Mouse (Mus musculus) layer of hippocampus, postnatal 36 days (tissue): ENCODE measurements around the gene Gpatch2l. TPM values are rescaled to one million over a fixed set of nuclear protein-coding genes. Genes with fewer than 3 reads are reported as not detected.

Source experiments
- DNase-seq, 2 experiments: peaks; one replicate each; pipeline ENCODE4 v3.0.0; 2022
- total RNA-seq, 2 experiments: library from RNA; stranded (reverse); gene quantifications; 2 replicates each; pipeline ENCODE4 v1.2.3; 2021

Gene Gpatch2l
- 10 to 100 TPM; 29.3 to 30.2 TPM for total RNA-seq

DNA sequence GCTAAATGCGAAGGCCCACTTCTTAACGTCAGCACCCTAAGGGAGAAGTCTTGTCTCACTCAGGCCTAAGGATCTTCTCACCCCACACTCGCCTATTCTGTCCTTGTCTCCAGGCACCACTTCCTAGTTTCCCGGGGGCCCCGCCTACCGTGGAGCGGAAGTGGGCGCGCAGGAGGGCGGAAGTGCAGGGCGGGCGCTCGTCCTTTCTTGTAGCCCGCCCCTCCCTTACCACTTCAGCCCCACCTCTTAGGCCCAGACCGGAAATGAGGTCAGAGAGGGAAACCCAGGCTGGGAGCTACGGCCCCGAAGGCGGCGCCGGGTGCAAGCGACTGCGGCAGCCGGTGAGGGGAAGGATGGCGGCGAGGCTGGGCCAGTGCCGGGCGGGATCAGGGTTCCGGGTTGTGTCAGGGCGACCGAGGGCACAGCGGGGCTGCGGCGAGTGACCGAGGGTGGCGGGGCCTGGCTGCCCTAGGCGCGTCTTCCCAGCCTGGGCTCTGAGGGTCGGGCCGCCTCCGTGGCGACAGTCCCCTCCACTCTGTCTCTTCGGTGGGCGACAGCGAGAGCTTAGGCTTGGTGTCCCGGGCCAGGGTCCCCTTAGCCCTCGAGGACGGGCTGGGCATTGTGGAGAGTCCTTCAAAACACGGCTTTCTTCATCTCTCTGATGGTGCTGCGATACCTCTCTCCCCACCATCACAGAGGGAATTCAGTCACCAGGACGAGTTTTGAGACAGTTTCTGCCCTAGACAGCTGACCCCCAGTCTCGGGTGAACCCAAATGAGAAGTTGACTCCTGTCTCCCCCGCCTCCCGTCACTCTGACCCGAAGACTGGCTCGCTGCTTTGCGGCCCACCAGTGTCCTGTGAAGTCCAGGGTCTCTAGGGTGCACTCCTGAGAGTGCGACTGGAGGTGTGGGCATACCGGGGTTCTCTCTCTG is at the start of gene Gpatch2l:
Gene Gpatch2l, plus strand, starts transcription at position 255 of the 933 bp plus-strand sequence.
- peak; percentile 95 to 96 for DNase-seq

DNA sequence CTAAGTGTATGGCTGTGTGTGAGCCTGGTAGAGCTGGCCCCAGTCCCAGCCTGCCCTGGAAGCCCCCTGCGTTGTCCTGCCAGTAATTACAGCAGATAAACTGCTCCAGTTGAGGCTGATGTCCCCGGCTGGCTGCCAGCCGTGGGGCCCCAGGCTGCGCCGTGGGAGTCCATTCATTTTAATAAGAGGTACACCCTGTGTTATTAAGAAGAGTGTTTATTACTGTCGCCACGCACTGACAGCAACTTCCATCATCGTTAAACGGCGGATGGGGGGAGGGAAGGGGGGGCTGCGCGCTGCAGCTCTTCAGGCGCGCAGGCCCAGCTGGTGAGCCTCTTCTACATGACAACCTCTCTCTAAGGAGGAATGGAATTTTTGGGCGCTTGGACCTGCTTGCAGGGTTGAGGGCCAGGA is 49.6 kb upstream of the Gpatch2l start:
- no peak for DNase-seq

DNA sequence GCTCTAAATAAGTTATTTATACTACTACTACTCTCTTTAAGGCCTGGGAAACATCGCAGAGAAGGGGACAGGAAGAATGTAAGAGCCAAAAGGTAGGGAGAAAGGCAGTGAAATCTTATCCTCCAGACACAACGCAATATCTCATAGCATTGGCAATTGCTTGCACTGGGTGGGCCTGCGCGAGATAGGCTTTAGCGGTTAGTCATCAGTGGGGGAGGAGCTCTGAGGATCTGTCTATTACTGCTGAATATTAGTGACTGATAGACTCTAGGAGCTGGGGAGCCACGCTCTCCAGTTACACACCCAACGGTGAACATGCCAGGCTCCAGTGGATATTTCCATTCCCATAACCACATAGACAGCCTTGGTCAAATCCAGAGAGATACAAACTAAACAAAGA is 44.7 kb upstream of the Gpatch2l start:
- no peak for DNase-seq

DNA sequence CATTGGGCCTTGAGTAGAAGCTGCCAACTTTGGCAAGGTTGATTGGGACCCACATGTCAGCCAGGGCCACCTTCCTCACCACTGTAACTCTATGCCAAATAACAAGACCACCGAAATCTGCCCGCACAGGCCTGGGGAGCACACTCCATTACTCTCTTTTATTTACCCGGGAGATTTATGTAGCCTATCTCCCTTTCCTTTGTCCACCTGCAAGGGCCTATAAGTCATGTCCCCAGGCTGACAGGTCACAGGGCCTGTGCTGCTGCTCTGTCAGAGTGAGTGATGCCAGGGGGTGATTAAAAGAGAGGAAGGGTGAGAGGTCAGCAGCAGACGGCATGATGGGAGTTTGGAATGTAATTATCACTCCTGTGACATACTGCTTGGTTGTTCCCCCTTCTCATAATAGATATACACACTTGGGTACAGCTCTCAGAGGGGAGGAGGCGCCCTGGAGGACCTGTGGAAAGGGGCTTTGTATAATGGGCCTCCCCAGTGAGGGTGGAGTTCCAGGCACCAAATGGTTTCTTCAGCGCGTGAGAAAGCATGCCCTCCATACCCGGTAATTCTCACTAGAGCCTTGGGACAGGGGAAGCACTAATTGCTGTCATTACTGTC is 38.1 kb upstream of the Gpatch2l start:
- DNase-seq = no peak

DNA sequence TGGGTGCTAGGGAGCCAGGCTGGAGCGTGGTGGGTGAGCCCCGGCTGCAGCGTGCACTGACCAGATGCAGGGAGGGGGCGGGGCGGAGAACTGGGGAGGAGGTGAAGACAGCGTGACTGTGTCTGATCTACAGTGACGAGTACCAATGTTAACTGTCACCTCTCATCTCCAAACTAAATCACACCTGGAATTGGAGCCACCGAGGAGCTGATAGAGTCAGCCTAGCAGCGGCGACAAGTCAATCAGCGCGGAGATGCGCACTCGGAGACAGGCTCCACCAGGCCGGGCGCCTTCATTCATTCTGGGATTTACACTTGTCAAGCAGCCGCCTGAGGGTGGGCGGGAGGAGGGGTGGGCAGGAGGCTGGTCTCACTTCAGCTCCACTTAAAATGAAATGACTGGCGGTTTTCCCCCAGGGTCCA is 30.5 kb upstream of the Gpatch2l start:
- DNase-seq = no peak

DNA sequence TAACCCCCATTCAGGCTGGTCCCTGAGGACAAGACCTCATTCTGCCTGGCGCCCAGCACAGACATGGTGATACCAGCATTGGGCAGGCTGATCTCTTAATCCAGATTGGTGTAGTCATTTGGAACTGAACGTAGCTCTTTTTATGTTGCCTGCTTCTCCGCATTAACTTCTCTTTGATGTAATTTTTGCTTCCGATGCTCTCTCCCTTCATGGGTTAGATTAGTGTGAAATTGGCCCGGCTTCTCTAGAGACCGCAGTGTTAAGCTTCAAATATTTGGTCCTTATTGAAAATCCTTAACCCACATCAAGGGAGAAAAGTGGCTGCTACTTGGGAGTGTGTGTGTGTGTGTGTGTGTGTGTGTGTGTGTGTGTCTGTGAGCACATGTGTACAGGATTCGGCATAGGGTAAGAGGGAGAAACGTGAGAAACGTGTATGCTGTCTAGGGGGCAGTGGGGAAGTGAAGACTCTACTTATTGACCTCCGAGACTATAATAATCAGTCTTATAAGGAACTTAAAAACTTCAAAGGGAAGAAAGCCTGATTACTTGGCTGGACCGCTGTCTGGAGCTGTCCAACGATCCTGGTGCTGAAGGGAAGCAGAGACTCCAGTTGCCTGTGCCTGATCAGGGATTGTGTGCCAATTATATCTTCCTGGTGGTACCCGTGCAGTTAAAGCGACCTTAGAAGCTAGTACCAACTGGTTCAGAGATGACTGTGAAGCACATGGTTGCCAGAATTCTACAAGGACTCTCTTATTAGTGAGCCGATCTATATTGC is 28.8 kb upstream of the Gpatch2l start:
- no peak for DNase-seq

DNA sequence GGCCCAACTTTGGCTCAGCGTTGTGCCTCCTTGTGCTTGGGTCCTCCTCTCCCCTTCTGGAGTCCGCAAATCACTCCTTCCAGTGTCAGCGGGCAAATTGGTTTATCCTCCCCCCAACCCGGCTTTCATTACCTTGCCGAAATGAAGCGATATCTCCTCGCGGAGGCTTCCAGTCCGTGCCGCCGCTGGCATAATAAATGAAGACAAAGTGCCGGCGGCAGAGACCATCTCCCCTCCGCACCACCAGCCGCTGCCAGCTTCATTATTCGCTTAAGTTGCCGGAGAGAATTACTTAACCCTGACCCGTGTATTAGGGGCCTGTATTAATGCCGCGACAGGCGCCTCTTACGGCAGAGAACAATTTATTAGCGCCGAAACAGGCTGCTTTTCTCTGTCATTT is 27.5 kb upstream of the Gpatch2l start:
- DNase-seq = no peak

DNA sequence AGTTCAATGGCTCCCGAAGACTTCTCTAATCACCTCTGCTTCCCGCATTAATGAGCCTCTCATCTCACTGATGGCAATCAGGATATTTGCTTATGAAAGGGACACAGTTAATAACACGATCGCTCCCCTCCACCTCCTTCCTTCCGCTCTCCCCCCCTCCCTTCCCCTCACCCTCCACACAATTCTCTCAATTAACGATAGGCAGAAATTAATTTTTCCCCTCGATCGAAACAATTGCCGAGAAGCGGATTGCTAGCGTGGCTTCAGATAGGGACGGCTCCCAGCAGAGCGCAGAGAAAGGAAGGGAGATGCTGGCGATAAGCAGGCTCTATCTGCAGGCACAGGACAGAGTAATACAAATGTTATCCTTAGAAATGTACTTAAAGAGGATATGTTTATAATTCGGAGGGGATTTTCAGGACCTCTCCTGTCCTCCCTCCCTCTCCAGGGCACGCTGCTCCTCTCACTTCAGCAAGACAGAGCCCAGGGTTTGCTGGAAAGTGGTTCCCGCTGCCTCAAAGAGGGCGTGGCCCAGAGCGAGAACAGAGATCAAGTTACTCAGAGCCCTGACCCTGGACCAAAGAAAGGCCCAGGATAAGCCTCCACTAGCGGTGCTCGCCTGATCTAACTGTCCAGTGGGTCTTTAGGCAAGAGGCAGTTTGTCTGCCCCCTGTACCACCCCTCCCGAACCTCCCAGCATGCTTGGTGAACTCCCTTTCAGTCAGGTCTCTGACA is 24.8 kb upstream of the Gpatch2l start:
- DNase-seq = no peak

DNA sequence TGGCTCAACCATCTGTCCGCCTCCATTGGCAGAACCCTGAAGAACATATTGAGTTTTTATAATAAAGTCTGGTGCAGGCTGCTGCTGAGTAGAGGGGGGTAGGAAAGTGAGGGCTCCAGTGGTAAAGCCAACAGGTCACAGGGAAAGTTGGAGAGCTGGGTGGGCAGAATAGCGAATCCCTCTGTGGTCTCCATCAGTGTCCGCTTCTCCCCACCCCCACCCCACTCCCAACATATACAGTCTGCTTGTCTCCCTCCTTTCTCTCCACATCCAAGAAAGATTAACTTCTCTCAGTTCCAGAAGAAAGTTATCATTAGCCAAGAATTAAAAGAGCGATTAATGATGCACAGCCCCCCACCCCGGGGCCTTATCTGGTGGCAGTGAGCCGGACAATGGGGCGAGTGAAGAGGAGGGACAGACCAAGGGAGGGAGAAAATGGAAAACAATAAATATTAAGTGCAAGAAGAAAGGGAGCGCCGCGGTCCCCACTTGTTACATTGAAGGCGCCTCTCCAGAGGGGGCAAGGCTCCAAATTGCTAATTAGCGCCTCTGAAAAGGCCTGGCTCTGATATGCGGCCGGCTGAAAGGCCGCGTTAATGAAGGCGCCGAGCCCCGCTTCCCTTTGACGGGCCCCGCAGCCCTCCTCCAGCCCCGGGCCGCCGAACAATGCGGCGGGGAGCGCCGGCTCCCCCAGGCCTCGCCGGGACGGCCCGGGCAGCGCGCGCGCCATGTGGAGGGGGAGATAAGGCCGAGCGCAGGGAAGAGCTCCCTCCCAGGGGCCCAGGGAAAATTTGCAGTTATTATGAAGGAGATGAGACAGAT is 21.2 kb upstream of the Gpatch2l start:
- DNase-seq = peak in 1 of 2 experiments; percentile 44

DNA sequence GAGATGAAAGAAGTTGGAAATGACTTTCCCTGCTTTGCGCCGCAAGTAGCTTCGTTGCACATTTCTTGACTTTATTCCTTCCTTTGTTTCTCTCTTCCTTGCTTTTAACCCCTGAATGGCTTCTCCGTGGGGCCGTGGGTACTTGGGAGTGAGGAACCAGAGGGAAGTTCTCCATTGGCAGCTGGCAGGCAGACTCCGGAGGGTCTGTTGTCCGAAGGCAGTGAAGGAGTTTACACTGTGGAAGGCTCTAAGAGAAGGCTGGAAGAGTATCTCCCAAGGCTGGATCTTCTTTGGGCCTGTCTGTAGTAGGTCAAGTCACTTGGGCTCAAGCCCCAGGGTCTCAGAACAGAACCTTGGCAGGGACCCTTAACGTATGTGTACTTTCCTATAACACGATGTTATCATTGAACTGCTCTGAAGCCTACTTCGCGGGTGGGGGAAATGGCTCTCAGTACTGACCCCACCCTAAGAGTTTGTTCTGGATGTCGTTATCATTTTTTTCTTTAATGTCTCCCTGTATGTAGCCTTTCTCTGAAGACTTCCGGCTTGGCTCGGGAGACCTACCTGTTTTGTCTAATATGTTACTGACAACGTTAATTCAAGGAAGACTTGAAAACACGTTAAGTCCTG is 20.5 kb upstream of the Gpatch2l start:
- DNase-seq = no peak

DNA sequence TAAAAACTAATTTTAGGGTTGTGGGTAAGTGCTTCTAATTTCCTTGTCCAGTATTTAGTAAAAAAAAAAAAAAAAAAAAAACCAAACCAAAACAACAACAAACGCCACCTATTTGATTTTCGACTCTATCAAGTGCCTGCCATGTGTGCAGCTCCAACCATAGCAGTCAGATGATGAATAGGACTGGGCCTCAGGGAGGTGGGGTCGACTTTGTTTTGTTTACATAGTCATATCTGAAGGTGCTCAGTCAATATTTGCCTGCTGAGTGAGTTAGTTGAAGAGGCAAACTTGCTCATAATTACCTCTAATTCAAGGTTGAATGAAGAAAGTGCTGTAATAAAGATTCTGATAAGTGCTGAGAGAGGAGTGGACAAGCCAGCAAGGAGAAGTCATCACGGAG is 7.4 kb upstream of the Gpatch2l start:
- DNase-seq = no peak

DNA sequence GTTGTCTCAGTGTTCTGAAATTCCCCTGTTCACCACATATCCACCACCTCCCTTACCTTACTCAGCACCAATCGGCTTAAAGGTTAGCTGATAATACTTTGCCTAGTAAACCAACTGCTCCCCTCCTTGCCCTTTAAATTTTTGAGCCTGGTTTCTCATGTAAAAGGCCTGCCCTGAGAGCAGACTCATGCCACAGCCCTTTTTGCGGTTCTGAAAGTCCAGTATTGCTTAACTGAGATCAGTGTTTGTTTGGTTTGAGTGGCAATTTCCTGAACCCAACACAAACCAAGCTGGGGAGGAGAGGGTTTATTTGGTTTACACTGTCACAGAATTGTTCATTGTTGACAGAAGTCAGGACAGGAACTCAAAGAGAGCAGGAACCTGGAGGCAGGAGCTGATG is 2.9 kb upstream of the Gpatch2l start:
- no peak for DNase-seq

DNA sequence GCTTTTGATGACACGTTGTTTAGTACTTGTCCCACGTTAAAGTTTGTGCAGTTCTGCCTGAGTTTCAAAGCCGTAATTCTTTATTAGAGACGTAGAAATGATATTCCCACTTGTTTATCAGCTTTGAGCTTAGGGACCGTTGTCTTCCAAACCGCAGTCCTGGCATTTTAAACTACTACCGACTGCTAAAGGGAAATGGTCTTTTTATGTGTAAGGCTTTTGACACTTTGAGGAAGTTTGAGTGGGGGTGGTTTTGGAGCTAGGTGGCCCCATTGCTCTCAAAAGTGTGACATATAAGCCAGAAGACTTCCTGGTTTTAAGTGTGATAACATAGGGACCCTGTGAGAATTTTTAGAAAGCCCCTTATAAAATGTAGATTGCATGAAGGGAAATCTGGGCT is 905 bp downstream of the Gpatch2l start:
- DNase-seq = no peak

DNA sequence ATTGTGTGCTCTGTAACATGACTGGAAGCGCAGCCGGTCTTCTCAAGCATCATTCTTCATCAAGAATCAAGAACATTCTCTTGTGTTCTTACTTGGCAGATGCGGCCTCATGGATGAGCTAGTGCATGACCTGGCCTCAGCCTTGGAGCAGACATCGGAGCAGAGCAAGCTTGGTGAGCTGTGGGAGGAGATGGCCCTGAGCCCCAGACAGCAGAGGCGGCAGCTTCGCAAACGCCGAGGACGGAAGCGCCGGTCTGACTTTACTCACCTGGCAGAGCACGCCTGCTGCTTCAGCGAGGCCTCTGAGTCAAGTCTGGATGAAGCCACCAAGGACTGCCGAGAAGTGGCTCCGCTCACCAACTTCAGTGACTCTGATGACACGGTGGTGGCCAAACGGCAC is 2.3 kb downstream of the Gpatch2l start:
- no peak for DNase-seq

DNA sequence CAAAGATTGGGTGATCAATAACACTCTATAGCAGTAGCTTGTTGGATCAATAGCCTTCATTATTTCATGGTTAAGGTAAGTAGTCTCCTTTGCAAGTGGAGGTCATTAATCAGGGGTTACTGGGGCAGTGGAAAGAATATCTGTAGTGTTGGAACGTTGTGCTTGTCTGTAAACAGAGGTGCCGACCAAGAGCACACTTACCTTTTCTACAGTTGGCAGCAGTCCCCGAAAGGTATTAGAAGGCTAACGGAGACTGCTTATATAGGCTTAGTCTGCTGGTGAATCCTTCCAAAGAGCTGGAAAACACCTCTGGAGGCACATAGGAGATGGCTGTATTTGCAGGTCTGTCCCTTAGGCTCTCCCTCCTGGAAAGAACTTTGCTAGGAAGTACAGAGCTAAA is 8.5 kb downstream of the Gpatch2l start:
- no peak for DNase-seq

DNA sequence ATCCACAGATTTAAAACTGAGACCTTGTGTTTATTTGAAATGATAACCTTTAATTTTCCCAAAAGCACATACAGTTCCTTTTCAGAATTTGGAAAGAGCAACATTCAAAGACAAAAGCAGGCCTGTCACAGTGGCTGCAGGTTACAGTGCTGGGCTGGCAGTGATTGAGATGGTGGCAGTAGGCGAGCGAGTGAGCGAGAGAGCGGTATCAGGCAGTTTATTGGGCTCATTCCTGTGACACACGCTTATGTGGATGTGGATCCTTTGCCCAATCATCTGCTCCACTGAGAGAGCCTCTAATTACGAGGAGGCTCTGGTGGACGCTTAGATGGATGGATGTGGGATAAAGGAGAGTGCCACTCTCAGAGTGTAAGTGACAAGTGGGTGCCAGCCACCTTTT is 13.3 kb downstream of the Gpatch2l start:
- no peak for DNase-seq

DNA sequence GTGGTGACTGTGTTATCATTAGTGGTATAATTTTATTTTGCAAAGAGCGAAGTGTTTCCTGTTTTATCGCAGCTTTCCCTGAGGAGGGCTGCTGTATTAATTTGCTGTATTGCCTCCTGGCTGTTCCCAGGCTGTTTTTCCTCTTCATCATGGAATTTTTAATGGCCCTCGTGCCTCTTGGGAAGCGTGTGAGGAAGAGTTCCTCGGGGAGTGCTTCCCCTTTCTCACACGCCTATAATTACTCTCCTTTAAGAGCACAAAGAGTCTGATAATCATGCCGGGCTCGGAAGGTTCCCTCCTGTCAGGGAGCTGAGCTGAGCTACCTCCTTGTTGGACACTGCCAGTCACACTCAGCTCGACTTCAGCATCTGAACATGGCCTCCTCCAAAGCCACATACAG is 30.0 kb downstream of the Gpatch2l start:
- no peak for DNase-seq

DNA sequence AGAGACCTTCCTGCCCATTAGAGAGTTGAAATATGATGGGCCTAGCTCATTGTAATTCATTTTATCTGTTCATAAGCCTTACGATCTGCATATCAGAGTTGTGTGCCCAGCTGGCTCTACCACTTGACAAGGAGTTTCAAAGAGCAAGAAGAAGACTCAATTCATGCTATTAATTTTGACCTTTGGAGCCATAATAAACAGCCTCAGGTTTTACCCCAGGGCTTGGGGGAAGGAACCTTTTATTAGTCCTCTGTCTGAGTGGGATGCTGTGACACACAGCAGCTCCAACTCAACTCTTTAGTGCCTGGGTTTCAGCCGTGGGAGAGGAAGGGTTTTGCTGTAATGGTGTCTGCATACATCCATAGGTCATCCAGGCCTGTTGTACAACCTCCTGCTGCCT is 32.6 kb downstream of the Gpatch2l start:
- no peak for DNase-seq

DNA sequence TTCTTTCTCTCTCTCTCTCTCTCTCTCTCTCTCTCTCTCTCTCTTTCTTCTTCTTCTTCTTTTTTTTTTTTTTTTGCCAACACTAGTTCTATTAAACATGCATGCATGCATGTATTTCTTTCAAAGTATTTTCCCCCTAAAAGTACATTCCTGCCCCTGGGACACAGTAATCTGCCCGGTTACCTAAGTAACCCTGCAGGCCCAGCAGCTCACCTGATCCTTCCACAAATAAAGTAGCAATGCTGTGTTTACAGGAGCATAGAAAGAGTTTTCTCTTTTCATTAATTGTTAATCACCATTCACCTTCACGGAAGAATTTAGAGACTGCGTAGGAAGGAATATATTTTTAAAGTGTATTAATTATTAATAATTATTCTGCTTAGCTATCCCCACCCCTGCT is 34.1 kb downstream of the Gpatch2l start:
- DNase-seq = no peak

DNA sequence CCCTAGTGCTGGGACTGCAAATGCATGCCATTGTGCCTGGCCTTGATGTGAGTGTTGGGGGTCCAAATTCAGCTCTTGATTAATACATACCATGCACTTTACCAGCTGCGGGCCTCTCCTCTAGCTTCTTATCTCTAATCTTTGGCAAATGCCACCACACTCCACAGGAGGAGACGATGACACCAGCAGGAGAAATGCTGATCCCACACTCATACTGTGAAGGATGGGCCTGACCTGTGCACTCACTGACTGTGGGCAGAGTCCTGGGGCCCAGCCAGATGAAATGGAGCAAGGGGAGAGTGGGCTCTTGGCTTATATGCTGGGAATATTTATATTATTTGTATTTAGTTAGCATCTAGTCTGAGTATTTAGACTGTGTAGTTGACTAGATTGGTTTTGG is 34.8 kb downstream of the Gpatch2l start:
- no peak for DNase-seq

DNA sequence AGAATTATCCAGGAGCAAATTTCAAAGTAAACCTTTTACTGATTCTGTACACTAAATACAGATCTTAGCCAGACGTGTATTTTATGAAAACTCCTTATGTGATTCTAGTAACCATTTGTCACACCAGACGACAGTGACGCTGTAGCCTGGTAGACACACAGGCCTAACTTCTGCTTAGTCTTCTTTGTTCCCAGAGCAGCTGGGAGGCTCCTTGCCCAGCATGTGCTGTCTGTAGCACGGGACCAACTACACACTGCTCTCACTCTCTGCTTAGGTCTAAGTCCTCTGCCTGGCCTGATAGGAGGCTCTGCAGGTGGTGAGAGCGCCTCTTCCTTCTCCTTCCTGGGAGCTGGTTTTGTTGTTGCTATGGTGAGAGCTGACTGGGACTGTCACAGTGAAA is 35.2 kb downstream of the Gpatch2l start:
- peak; percentile 19 to 38 for DNase-seq
